Mouse (Mus musculus) heart, adult 2 months (tissue): ENCODE measurements at regions not wholly inside any gene's neighbourhood (a gene's known extent, or its start where the extent isn't known, plus 50 kb on each side); places are given as distances from the start of the nearest gene placed in this dataset.

Experiments
- DNase-seq, 2 experiments: peaks; one replicate each; pipeline ENCODE4 v3.0.0; 2021
- H3K27ac ChIP-seq: fragments of 200-600 bp; 2 replicates; pipeline ENCODE4 v1.8.1; 2022
- H3K27me3 ChIP-seq: fragments of 200-500 bp; 2 replicates; pipeline ENCODE4 v1.6.1; 2012; ENCODE audit warnings: mild to moderate bottlenecking, low read length, inconsistent platforms, mixed read lengths; ENCODE audit not compliant: control insufficient read depth, insufficient read depth
- H3K36me3 ChIP-seq: fragments of 200-500 bp; 2 replicates; pipeline ENCODE4 v1.6.1; 2012; ENCODE audit warnings: low read length, inconsistent platforms; ENCODE audit not compliant: control insufficient read depth, insufficient read depth
- H3K4me1 ChIP-seq: fragments of 200-500 bp; 2 replicates; pipeline ENCODE4 v1.6.1; 2011; ENCODE audit warnings: low read length; ENCODE audit not compliant: control insufficient read depth, insufficient read depth
- H3K4me3 ChIP-seq: fragments of 200-600 bp; 2 replicates; pipeline ENCODE4 v1.8.1; 2022
- H3K79me2 ChIP-seq: fragments of 200-500 bp; replicated peaks from 2 replicates; pipeline ENCODE4 v1.6.1; 2012; ENCODE audit warnings: mild to moderate bottlenecking, inconsistent platforms, low read length, moderate library complexity, mixed read lengths; ENCODE audit not compliant: control insufficient read depth, insufficient read depth
- H3K9ac ChIP-seq: fragments of 200-500 bp; 2 replicates; pipeline ENCODE4 v1.6.1; 2012; ENCODE audit warnings: low read depth, mild to moderate bottlenecking, control low read depth, inconsistent platforms, low read length, mixed read lengths
- CTCF ChIP-seq: fragments of 200-600 bp; IDR thresholded peaks from 2 replicates; pipeline ENCODE4 v1.8.1; 2022; ENCODE audit warnings: antibody characterized with exemption, mild to moderate bottlenecking, moderate library complexity
- EP300 ChIP-seq: fragments of 200-500 bp; IDR thresholded peaks from 2 replicates; pipeline ENCODE4 v1.6.1; 2011; ENCODE audit warnings: low read depth, low read length, control low read depth; ENCODE audit not compliant: insufficient read depth
- POLR2A ChIP-seq: fragments of 200-500 bp; IDR thresholded peaks from 2 replicates; pipeline ENCODE4 v1.6.1; 2011; ENCODE audit warnings: mild to moderate bottlenecking, low read depth, low read length, control low read depth; ENCODE audit not compliant: insufficient read depth
- WGBS: fragments of 180-500 bp; shearing (Covaris S2); methylation state at CpG from one replicate; pipeline ENCODE4 v1.1.7; 2018; 5-methylcytosine and 5-hydroxymethylcytosine counted together
- intact Hi-C: fragments of 180-260 bp; cut with DNase I; formaldehyde crosslinking; loops from one replicate; pipeline ENCODE4 v1.15.1; 2025

DNA sequence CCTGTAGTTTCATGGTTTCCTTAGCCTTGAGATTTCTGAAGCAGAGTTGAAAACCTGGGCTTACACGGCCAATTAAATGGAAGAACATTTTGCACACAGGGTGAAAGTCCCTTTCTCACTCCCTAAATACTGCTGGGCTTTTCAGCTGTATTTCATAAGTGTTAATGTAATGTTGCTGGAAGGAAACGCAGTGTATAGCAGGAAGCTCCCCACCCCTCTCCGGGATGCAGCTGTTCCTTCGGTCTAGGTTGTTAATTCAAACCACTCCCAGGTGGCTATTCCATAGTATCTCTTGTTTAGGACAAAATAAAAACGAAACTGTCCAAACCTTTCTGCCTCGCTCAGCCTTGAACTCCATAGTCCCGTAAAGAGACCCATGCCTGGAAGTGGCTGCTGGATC, 269.4 kb upstream of the Habp2 start:
- no peak for TF ChIP-seq CTCF
- no peak for DNase-seq
- Histone ChIP-seq H3K36me3 (no peaks in the 10 kb centered on the region), H3K27ac (no peak overlapping the region), H3K27me3 (no peaks in the 10 kb centered on the region), H3K9ac (no peak overlapping the region), H3K79me2 (no peaks in the 10 kb centered on the region), H3K4me1 (peaks cover 3% of the 10 kb centered on the region; the same call in 1 of the 2 replicates), H3K4me3 (no peak overlapping the region)
- WGBS = 39% methylated on average over 7 of the region's 7 CpGs
- intact Hi-C loops = no loop called here

DNA sequence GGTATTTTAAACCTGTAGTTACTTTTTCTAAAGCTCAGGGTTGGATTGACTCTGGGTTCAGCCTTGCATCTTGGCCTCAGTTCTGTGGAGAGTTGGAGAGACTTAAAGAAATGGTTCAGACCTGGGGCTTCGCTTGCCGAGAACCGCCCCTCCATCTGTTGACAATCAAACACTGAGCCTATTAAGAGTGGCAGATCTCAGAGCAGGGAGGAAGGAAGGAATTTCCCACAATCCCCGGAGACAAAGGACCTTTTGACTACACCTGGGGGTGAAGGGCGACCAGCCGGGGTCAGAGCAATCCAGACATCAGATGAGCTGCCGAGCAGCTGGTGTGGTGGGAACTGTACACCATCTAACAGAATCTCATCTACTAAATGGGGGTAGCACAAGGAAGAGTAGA, 267.8 kb upstream of the Habp2 start:
- Histone ChIP-seq H3K27ac (no peak overlapping the region), H3K79me2 (no peaks in the 10 kb centered on the region), H3K4me1 (peaks cover 3% of the 10 kb centered on the region; the same call in 1 of the 2 replicates), H3K36me3 (no peaks in the 10 kb centered on the region), H3K9ac (no peak overlapping the region), H3K27me3 (no peaks in the 10 kb centered on the region), H3K4me3 (no peak overlapping the region)
- intact Hi-C loops = no loop called here
- TF ChIP-seq POLR2A (no peak), EP300 (no peak), CTCF (no peak)
- no peak for DNase-seq
- WGBS = 70% methylated on average over 7 of the region's 7 CpGs

DNA sequence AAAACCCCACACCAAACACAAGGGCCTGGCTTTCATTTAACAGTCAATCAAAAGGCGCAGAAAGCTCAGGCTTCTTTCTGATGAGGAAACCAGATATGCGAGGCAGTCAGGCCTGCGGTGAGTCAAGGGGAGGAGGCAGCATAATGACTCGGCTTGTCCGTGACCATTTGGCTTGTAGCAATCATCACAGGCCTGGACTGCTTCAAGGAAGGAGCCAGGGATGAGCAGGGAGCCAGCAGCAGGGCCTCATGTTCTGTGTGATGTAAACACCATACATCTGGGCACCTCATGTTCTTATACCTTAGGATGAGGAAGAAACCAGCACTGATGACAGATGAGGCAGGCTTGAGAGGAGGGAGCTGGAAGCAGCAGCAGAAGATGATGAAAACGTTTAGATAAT, 264.6 kb upstream of the Habp2 start:
- 16% methylated on average over 6 of the region's 6 CpGs for WGBS

DNA sequence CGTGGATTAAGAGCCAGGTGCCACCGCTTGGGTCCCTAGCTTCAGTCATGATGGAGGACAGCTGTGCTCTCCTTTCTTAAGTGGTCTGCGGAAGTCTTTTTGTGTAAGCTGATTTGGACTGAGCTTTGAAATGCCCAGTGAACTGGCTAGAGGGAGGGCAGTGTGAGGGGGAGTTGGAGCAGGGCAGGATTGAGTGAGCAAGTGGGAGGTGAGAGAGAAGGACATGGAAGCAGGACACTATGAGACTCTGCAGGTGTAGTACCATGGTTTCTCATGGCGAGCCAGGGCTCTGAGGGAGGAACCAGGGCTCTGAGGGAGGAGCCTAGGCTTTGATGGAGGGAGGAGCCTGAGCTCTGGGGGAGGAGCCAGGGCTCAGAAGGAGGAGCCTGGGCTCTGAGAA, 262.3 kb upstream of the Habp2 start:
- no peak overlapping the region for H3K9ac ChIP-seq
- DNase-seq = no peak
- H3K27ac ChIP-seq = no peak overlapping the region
- no peaks in the 10 kb centered on the region for H3K79me2 ChIP-seq
- no peak for TF ChIP-seq EP300
- H3K36me3 ChIP-seq = no peaks in the 10 kb centered on the region
- 75% methylated on average over 4 of the region's 4 CpGs for WGBS
- intact Hi-C loops = no loop called here
- no peaks in the 10 kb centered on the region for H3K27me3 ChIP-seq
- no peak overlapping the region for H3K4me3 ChIP-seq
- no peaks in the 10 kb centered on the region for H3K4me1 ChIP-seq

More for the DNA sequence above, 264.6 kb upstream of the Habp2 start:
- Histone ChIP-seq H3K79me2 (no peaks in the 10 kb centered on the region), H3K36me3 (no peaks in the 10 kb centered on the region), H3K9ac (no peak overlapping the region), H3K27ac (no peak overlapping the region), H3K4me1 (no peaks in the 10 kb centered on the region), H3K27me3 (no peaks in the 10 kb centered on the region), H3K4me3 (no peak overlapping the region)
- no peak for TF ChIP-seq POLR2A
- TF ChIP-seq EP300 = no peak
- no peak for TF ChIP-seq CTCF
- intact Hi-C loops = no loop called here
- peak in 1 of 2 experiments; percentile 4 for DNase-seq

DNA sequence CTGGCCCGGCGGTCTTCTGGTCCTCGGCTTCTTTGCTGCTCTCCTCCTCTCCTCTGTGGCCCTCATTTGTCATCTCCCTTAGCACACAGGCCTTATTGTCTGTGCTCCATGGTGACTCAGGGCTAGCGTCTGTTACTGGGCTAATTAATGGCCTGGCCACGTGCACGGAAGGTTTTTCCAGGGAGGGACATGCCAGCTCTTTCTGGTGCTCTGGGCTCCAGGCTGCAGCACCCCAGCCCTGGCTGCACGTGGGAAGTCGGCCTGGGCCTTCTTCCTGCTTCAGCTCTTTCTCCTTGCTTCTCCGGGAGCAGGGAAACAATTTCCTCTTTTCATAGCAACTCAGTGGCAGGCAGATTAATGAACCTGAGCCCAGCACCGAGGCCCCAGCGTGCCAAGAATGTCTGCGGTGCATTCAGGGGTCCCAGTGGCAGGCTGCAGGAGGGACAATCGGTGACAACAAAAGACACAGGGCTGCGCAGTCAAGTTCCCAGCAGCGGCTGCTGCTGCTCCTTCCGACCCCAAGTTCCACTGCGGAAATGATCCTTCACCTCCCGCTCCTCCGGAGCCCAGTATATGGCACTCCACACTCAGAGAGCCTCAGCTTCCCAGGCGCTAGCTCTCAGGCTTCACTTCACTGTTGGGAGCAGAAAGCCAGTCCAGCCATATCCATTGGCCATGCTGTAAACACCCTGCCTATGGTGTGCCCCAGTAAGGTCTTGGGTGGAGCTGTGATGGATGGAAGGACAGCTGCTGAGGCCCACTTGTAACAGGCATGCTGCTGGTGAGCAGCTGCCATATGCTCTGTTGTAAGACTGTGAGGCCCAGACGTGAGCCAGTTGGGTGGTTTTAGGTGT, 257.3 kb upstream of the Habp2 start:
- Histone ChIP-seq H3K27ac (no peak overlapping the region), H3K79me2 (no peaks in the 10 kb centered on the region), H3K9ac (no peak overlapping the region), H3K36me3 (no peaks in the 10 kb centered on the region), H3K27me3 (no peaks in the 10 kb centered on the region), H3K4me1 (no peaks in the 10 kb centered on the region), H3K4me3 (no peak overlapping the region)
- 45% methylated on average over 21 of the region's 21 CpGs for WGBS
- DNase-seq = no peak
- no peak for TF ChIP-seq POLR2A
- TF ChIP-seq CTCF = no peak
- no peak for TF ChIP-seq EP300
- intact Hi-C loops = no loop called here

DNA sequence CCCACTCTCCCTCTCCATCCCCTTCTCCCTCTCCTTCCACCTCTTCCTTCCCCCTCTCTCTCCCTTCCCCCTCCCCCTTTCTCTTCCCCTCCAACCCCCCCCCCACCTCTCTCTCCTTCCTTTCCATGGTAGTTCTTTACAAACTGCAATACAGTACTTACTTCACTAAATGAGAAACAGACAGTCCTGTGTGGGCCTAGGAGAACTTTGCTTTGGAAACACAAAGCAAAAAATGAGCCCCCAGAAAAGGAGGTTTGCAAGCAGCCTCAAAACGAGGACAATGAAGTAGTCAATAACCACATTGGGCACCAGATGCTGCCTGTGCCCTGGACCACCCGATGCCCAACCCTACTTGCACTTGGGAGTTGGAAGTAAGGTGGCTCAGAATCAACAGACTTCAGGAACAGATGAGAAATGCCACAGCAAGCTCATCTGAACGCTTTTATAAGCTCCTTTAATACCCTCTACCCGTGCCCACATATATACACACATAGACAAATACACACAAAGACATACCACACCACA, 256.5 kb upstream of the Habp2 start:
- Histone ChIP-seq H3K4me1 (no peaks in the 10 kb centered on the region), H3K4me3 (no peak overlapping the region), H3K27ac (no peak overlapping the region), H3K79me2 (no peaks in the 10 kb centered on the region), H3K36me3 (no peaks in the 10 kb centered on the region), H3K27me3 (no peaks in the 10 kb centered on the region), H3K9ac (no peak overlapping the region)
- WGBS = 86% methylated on average over 4 of the region's 4 CpGs
- no peak for TF ChIP-seq CTCF
- TF ChIP-seq POLR2A = no peak
- no peak for TF ChIP-seq EP300
- intact Hi-C loops = no loop called here
- DNase-seq = no peak
